Mouse (Mus musculus) heart, adult 2 months (tissue): ENCODE measurements around the gene Gm17359.

Experiments
- CTCF ChIP-seq: fragments of 200-600 bp; IDR thresholded peaks from 2 replicates; pipeline ENCODE4 v1.8.1; 2022; ENCODE audit warnings: antibody characterized with exemption, mild to moderate bottlenecking, moderate library complexity
- EP300 ChIP-seq: fragments of 200-500 bp; IDR thresholded peaks from 2 replicates; pipeline ENCODE4 v1.6.1; 2011; ENCODE audit warnings: low read depth, low read length, control low read depth; ENCODE audit not compliant: insufficient read depth
- POLR2A ChIP-seq: fragments of 200-500 bp; IDR thresholded peaks from 2 replicates; pipeline ENCODE4 v1.6.1; 2011; ENCODE audit warnings: mild to moderate bottlenecking, low read depth, low read length, control low read depth; ENCODE audit not compliant: insufficient read depth

GRCm38 (mm10) chr3:79472362-79472761, 135.9 kb downstream of the Gm17359 start:
- no peak for TF ChIP-seq CTCF
- no peak for TF ChIP-seq POLR2A
- TF ChIP-seq EP300, result no peak
